Mouse (Mus musculus): ENCODE data around the gene Elovl5.

DNA sequence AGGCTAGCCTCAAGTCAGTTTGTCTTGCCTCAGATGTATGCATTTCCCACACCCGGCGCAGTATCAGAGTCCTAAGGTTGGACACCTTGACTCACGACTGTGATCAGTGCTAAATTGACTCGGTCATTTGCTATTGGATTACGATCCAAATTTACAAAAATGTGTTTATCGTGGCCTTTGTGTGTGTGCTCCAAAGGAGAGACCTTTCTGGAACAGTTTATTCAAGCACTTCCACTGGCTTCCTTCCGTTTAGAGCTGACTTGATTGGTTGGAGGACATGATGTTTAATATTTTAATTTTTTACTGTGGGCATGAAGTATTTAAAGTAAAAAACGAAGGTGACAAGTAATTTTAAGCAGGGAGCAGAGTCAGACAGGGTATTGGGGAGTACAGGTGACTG is 38.8 kb downstream of the Elovl5 start:
- TF ChIP-seq CTCF (IDR thresholded peaks at IDR 0.05; ENCODE audit: borderline replicate concordance, control insufficient read depth, extremely low read depth, insufficient read depth, low read length, poor library complexity) (no peak), POLR2A (IDR thresholded peaks at IDR 0.05; ENCODE audit: control insufficient read depth, extremely low read depth, insufficient read depth, low read length, poor library complexity) (no peak)

Data from thymus, adult 2 months (tissue).